16 mouse cellular contexts compared by ENCODE assay signal in genomic region chr10:22659386-22659725, GRCm38 (mm10). TPM values are rescaled to one million over a fixed set of nuclear protein-coding genes. Genes with fewer than 3 reads are reported as not detected.
A peak's percentile ranks its signal among the peaks of the same experiment; 100 is the strongest.
DNase-seq lines count a peak whose midpoint lies in the region; ATAC-seq and TF ChIP-seq lines count a peak whose summit lies in the region.
"Had no signal": no experiment of that assay in that cellular context is flagged by ENCODE, and none has a peak within 500 bp of the region (broad histone marks: within the 10 kb centered on the region; RNA-seq: fewer than 3 reads in every experiment).

No protein-coding gene starts in this region.

- peaks cover 17% of the 10 kb centered on the region for H3K4me1 ChIP-seq in midbrain, embryonic 10.5 days
- H3K4me1 ChIP-seq in midbrain, postnatal 0 days (ENCODE audit: insufficient read depth, low read length) = no peaks in the 10 kb centered on the region; the same call in 1 of the 2 replicates
- H3K4me1 ChIP-seq in embryonic facial prominence, embryonic 14.5 days (ENCODE audit: control insufficient read depth, insufficient read depth, low read length) = peaks cover 14% of the 10 kb centered on the region
- peaks cover 9% of the 10 kb centered on the region for H3K4me1 ChIP-seq in hindbrain, embryonic 14.5 days (replicated peaks; ENCODE audit: control insufficient read depth, insufficient read depth, low read length)
- H3K4me1 ChIP-seq in midbrain, embryonic 15.5 days = peaks cover 9% of the 10 kb centered on the region
- H3K4me1 ChIP-seq: liver, embryonic 12.5 days had no signal

- H3K4me2 ChIP-seq in midbrain, postnatal 0 days (ENCODE audit: low read depth, low read length, poor library complexity, severe bottlenecking) = no peak overlapping the region
- peak overlapping the region; percentile 44; the same call in 1 of the 2 replicates for H3K4me2 ChIP-seq in embryonic facial prominence, embryonic 14.5 days (ENCODE audit: low read depth, low read length)
- H3K4me2 ChIP-seq in hindbrain, embryonic 14.5 days (replicated peaks) = peak overlapping the region; percentile 24; the same call in 1 of the 2 replicates
- no peak overlapping the region for H3K4me2 ChIP-seq in midbrain, embryonic 15.5 days
- H3K4me2 ChIP-seq: liver, embryonic 12.5 days had no signal

- no peaks in the 10 kb centered on the region for H3K27me3 ChIP-seq in midbrain, embryonic 10.5 days (ENCODE audit: low read depth, poor library complexity, severe bottlenecking)
- H3K27me3 ChIP-seq in midbrain, postnatal 0 days (ENCODE audit: insufficient read depth, low read length) = no peaks in the 10 kb centered on the region
- no peaks in the 10 kb centered on the region for H3K27me3 ChIP-seq in embryonic facial prominence, embryonic 14.5 days (replicated peaks; ENCODE audit: control insufficient read depth, insufficient read depth, low read length)
- H3K27me3 ChIP-seq in hindbrain, embryonic 14.5 days (ENCODE audit: control insufficient read depth, insufficient read depth, low read length) = no peaks in the 10 kb centered on the region
- no peaks in the 10 kb centered on the region for H3K27me3 ChIP-seq in midbrain, embryonic 15.5 days (replicated peaks)
- H3K27me3 ChIP-seq: liver, embryonic 12.5 days had no signal

- H3K9ac ChIP-seq in midbrain, postnatal 0 days (replicated peaks; ENCODE audit: low read length, poor library complexity, severe bottlenecking) = no peak overlapping the region
- H3K9ac ChIP-seq in embryonic facial prominence, embryonic 14.5 days (ENCODE audit: low read depth, low read length) = no peak overlapping the region
- peak overlapping the region; percentile 28; the same call in 1 of the 2 replicates for H3K9ac ChIP-seq in hindbrain, embryonic 14.5 days
- H3K9ac ChIP-seq in midbrain, embryonic 15.5 days = no peak overlapping the region
- H3K9ac ChIP-seq: liver, embryonic 12.5 days had no signal

- no peak for TF ChIP-seq CTCF in midbrain, postnatal 0 days (IDR thresholded peaks at IDR 0.05)

- H3K36me3 ChIP-seq in midbrain, embryonic 10.5 days = no peaks in the 10 kb centered on the region
- no peaks in the 10 kb centered on the region for H3K36me3 ChIP-seq in midbrain, postnatal 0 days (ENCODE audit: insufficient read depth, low read length)
- H3K36me3 ChIP-seq in embryonic facial prominence, embryonic 14.5 days (ENCODE audit: control insufficient read depth, insufficient read depth, low read length) = no peaks in the 10 kb centered on the region
- H3K36me3 ChIP-seq in hindbrain, embryonic 14.5 days (replicated peaks; ENCODE audit: control insufficient read depth, insufficient read depth) = no peaks in the 10 kb centered on the region
- H3K36me3 ChIP-seq in midbrain, embryonic 15.5 days (replicated peaks) = no peaks in the 10 kb centered on the region
- H3K36me3 ChIP-seq: liver, embryonic 12.5 days had no signal

- no peak for DNase-seq in midbrain, embryonic 10.5 days (ENCODE audit: low spot score)
- no peak for DNase-seq in midbrain, postnatal 0 days (ENCODE audit: low spot score)
- DNase-seq in embryonic facial prominence, embryonic 14.5 days (ENCODE audit: low spot score) = no peak
- DNase-seq in hindbrain, embryonic 14.5 days (ENCODE audit: low spot score) = no peak
- no peak for DNase-seq in thymus, adult 18-20 months
- no peak for DNase-seq in thymus, postnatal 0 days (ENCODE audit: low spot score)
- DNase-seq: adrenal gland, adult 8-10 months; B cell, adult 2 months; cerebellum, adult 9-10 months; lung, postnatal 14 days; right cerebral cortex, postnatal 14 days; thymus, postnatal 4 days had no signal

- H3K9me3 ChIP-seq in midbrain, embryonic 10.5 days (replicated peaks) = no peaks in the 10 kb centered on the region
- H3K9me3 ChIP-seq in midbrain, postnatal 0 days (ENCODE audit: low read length) = no peaks in the 10 kb centered on the region
- no peaks in the 10 kb centered on the region for H3K9me3 ChIP-seq in embryonic facial prominence, embryonic 14.5 days (ENCODE audit: control insufficient read depth, low read length)
- H3K9me3 ChIP-seq in hindbrain, embryonic 14.5 days (ENCODE audit: control insufficient read depth, low read length) = no peaks in the 10 kb centered on the region
- no peaks in the 10 kb centered on the region for H3K9me3 ChIP-seq in midbrain, embryonic 15.5 days
- H3K9me3 ChIP-seq: liver, embryonic 12.5 days had no signal

- 89% methylated on average over 10 of the region's 10 CpGs for WGBS in midbrain, embryonic 10.5 days
- 68% methylated on average over 10 of the region's 10 CpGs for WGBS in midbrain, postnatal 0 days
- 84% methylated on average over 10 of the region's 10 CpGs for WGBS in embryonic facial prominence, embryonic 14.5 days
- WGBS in hindbrain, embryonic 14.5 days = 73% methylated on average over 10 of the region's 10 CpGs
- 63% methylated on average over 10 of the region's 10 CpGs for WGBS in midbrain, embryonic 15.5 days

- H3K27ac ChIP-seq in midbrain, embryonic 10.5 days (replicated peaks) = peak overlapping the region; percentile 63; the same call in 1 of the 2 replicates
- H3K27ac ChIP-seq in midbrain, postnatal 0 days (ENCODE audit: low read depth, low read length) = no peak overlapping the region
- H3K27ac ChIP-seq in embryonic facial prominence, embryonic 14.5 days (replicated peaks; ENCODE audit: low read depth, low read length) = peak overlapping the region; percentile 46
- H3K27ac ChIP-seq in hindbrain, embryonic 14.5 days = peak overlapping the region; percentile 70
- H3K27ac ChIP-seq in midbrain, embryonic 15.5 days = peak overlapping the region; percentile 54
- H3K27ac ChIP-seq: layer of hippocampus, adult 2 months; liver, embryonic 12.5 days had no signal

- no peak for ATAC-seq in midbrain, postnatal 0 days (ENCODE audit: low FRiP score)
- ATAC-seq in embryonic facial prominence, embryonic 14.5 days (ENCODE audit: low read depth) = no peak
- no peak for ATAC-seq in hindbrain, embryonic 14.5 days (ENCODE audit: low FRiP score)
- no peak for ATAC-seq in midbrain, embryonic 15.5 days (replicated peaks)
- no peak for ATAC-seq in erythroid progenitor cell, adult 5-6 weeks (replicated peaks; ENCODE audit: low FRiP score, poor library complexity, severe bottlenecking)
- ATAC-seq: liver, embryonic 12.5 days had no signal

- H3K4me3 ChIP-seq in midbrain, embryonic 10.5 days = no peak overlapping the region
- no peak overlapping the region for H3K4me3 ChIP-seq in midbrain, postnatal 0 days (ENCODE audit: low read depth, low read length)
- H3K4me3 ChIP-seq in embryonic facial prominence, embryonic 14.5 days (ENCODE audit: low read depth, low read length) = no peak overlapping the region
- H3K4me3 ChIP-seq in hindbrain, embryonic 14.5 days (replicated peaks; ENCODE audit: low read length) = no peak overlapping the region
- H3K4me3 ChIP-seq in midbrain, embryonic 15.5 days = no peak overlapping the region
- H3K4me3 ChIP-seq: layer of hippocampus, adult 2 months; liver, embryonic 12.5 days had no signal

RNA-seq across cellular contexts. Expression of gene Slc2a12, which starts 14.5 kb away (rescaled TPM):
- polyA plus RNA-seq in midbrain, embryonic 10.5 days (2016; fragmentation: Nextera tagmentation; extraction: Ambion mirVana) = 1.5 and 1.7 TPM in 2 replicates
- total RNA-seq in midbrain, postnatal 0 days (2014; rRNA removed) = 7.2 and 7.8 TPM in 2 replicates
- polyA plus RNA-seq in midbrain, postnatal 0 days (2015; fragmentation: Nextera tagmentation; extraction: Ambion mirVana) = 5.8 and 6.0 TPM in 2 replicates
- polyA plus RNA-seq in embryonic facial prominence, embryonic 14.5 days (2014; fragmentation: Nextera tagmentation; extraction: Ambion mirVana) = 5.2 and 5.7 TPM in 2 replicates
- polyA plus RNA-seq in hindbrain, embryonic 14.5 days (2014; fragmentation: Nextera tagmentation; extraction: Ambion mirVana) = 7.0 and 8.0 TPM in 2 replicates
- 6.0 and 6.2 TPM in 2 replicates for polyA plus RNA-seq in midbrain, embryonic 15.5 days (2015; fragmentation: Nextera tagmentation; extraction: Ambion mirVana)
- not detected in 2 replicates for total RNA-seq in erythroid progenitor cell, adult 5-6 weeks (2015; ENCODE audit: low replicate concordance)
- not detected in 2 replicates for total RNA-seq in erythroid progenitor cell, adult 5-6 weeks (2017; ENCODE audit: low replicate concordance)
- polyA plus RNA-seq in thymus, postnatal 0 days (2015; fragmentation: Nextera tagmentation; extraction: Ambion mirVana) = 0.17 and 0.26 TPM in 2 replicates

Comparison
In these comparisons a context has a peak if more than half of its experiments do, and no peak if none do; other contexts are left out.
1. H3K4me2 ChIP-seq: peak in embryonic facial prominence, embryonic 14.5 days (single experiment) and hindbrain, embryonic 14.5 days (single experiment); none in midbrain, postnatal 0 days (single experiment) and midbrain, embryonic 15.5 days (single experiment).